Mouse (Mus musculus): ENCODE data around the gene Eps15l1. TPM values are rescaled to one million over a fixed set of nuclear protein-coding genes. Genes with fewer than 3 reads are reported as not detected.

Eps15l1 gene
- total and polyA plus RNA-seq, 3 experiments = 19.1 to 40.8 TPM; not detected in 1

GRCm38 (mm10) chr8:72321635-72322441 lies 99.4 kb downstream of the Eps15l1 start:
- H3K36me3 ChIP-seq (ENCODE audit: control insufficient read depth in 1 of 2, insufficient read depth in 2 of 2, low read length in 2 of 2) = no peaks in the 10 kb centered on the region
- no peak overlapping the region for H3K4me3 ChIP-seq (ENCODE audit: control insufficient read depth in 1 of 2, insufficient read depth in 1 of 2, low read depth in 2 of 2, low read length in 2 of 2)
- no peak overlapping the region for H3K9ac ChIP-seq (ENCODE audit: control insufficient read depth, low read depth, low read length, poor library complexity, severe bottlenecking)
- peaks cover 0 to 14% of the 10 kb centered on the region in 2 experiments; a peak in 2 of 4 replicates for H3K4me1 ChIP-seq (ENCODE audit: control insufficient read depth in 1 of 2, insufficient read depth in 2 of 2, low read length in 2 of 2)
- no peaks in the 10 kb centered on the region for H3K9me3 ChIP-seq (replicated peaks; ENCODE audit: insufficient read depth, low read length)
- TF ChIP-seq ELF1 (IDR thresholded peaks at IDR 0.05; ENCODE audit: low read depth, low read length) (no peak), POLR2AphosphoS2 (IDR thresholded peaks at IDR 0.05; ENCODE audit: low read length) (no peak), USF2 (IDR thresholded peaks at IDR 0.05; ENCODE audit: borderline replicate concordance in 1 of 2, insufficient read depth in 1 of 2, low read depth in 1 of 2, low read length in 2 of 2) (no peak), ZC3H11A (IDR thresholded peaks at IDR 0.05; ENCODE audit: low read depth, low read length) (no peak), E2F4 (IDR thresholded peaks at IDR 0.05; ENCODE audit: borderline replicate concordance, low read depth, low read length) (no peak), USF1 (IDR thresholded peaks at IDR 0.05; ENCODE audit: low read depth, low read length) (no peak), TAL1 (IDR thresholded peaks at IDR 0.05; ENCODE audit: low read length) (no peak), MXI1 (IDR thresholded peaks at IDR 0.05; ENCODE audit: low read depth, low read length) (no peak), MYC (IDR thresholded peaks at IDR 0.05; ENCODE audit: low read depth, low read length) (no peak), RAD21 (IDR thresholded peaks at IDR 0.05; ENCODE audit: low read depth, low read length) (no peak), ZKSCAN1 (IDR thresholded peaks at IDR 0.05; ENCODE audit: low read depth, low read length) (no peak), GABPA (IDR thresholded peaks at IDR 0.05; ENCODE audit: low read depth, low read length) (no peak), MAFK (IDR thresholded peaks at IDR 0.05; ENCODE audit: borderline replicate concordance, low read depth, low read length) (no peak)
- no peak for DNase-seq (ENCODE audit: low read depth, low spot score)
- H3K79me2 ChIP-seq (ENCODE audit: control insufficient read depth, insufficient read depth, low read length, poor library complexity) = no peaks in the 10 kb centered on the region
- no peaks in the 10 kb centered on the region for H3K27me3 ChIP-seq (ENCODE audit: control insufficient read depth in 1 of 2, insufficient read depth in 2 of 2, low read length in 2 of 2)
- H3K27ac ChIP-seq (ENCODE audit: control insufficient read depth, low read depth, low read length) = no peak overlapping the region

GRCm38 (mm10) chr8:72320803-72321583 lies 100.3 kb downstream of the Eps15l1 start:
- H3K27ac ChIP-seq (ENCODE audit: control insufficient read depth, low read depth, low read length) = no peak overlapping the region
- H3K9me3 ChIP-seq (replicated peaks; ENCODE audit: insufficient read depth, low read length) = no peaks in the 10 kb centered on the region
- H3K4me3 ChIP-seq (ENCODE audit: control insufficient read depth in 1 of 2, insufficient read depth in 1 of 2, low read depth in 2 of 2, low read length in 2 of 2) = no peak overlapping the region
- no peak for TF ChIP-seq UBTF (IDR thresholded peaks at IDR 0.05; ENCODE audit: borderline replicate concordance, insufficient read depth, low read depth, low read length)
- TF ChIP-seq CTCF (IDR thresholded peaks at IDR 0.05 in 2 of 3, conservative IDR thresholded peaks at IDR 0.05 in 1 of 3; ENCODE audit: control insufficient read depth in 1 of 3, insufficient read depth in 1 of 3, low read depth in 2 of 3, low read length in 3 of 3, poor library complexity in 1 of 3, severe bottlenecking in 1 of 3) = no peak
- no peak for TF ChIP-seq MEF2A (IDR thresholded peaks at IDR 0.05; ENCODE audit: extremely low read depth, insufficient replicate concordance, low read depth, low read length, poor library complexity, severe bottlenecking)
- no peak for TF ChIP-seq MAFK (IDR thresholded peaks at IDR 0.05; ENCODE audit: borderline replicate concordance, low read depth, low read length)
- TF ChIP-seq ZC3H11A (IDR thresholded peaks at IDR 0.05; ENCODE audit: low read depth, low read length) = no peak
- no peak for TF ChIP-seq GABPA (IDR thresholded peaks at IDR 0.05; ENCODE audit: low read depth, low read length)
- TF ChIP-seq NRF1 (IDR thresholded peaks at IDR 0.05; ENCODE audit: insufficient read depth, low read depth, low read length, poor library complexity, severe bottlenecking) = no peak
- no peaks in the 10 kb centered on the region for H3K36me3 ChIP-seq (ENCODE audit: control insufficient read depth in 1 of 2, insufficient read depth in 2 of 2, low read length in 2 of 2)
- no peak overlapping the region for H3K9ac ChIP-seq (ENCODE audit: control insufficient read depth, low read depth, low read length, poor library complexity, severe bottlenecking)
- DNase-seq (ENCODE audit: low read depth, low spot score) = no peak
- H3K4me1 ChIP-seq (ENCODE audit: control insufficient read depth in 1 of 2, insufficient read depth in 2 of 2, low read length in 2 of 2) = peaks cover 0 to 16% of the 10 kb centered on the region in 2 experiments; a peak in 2 of 4 replicates
- H3K79me2 ChIP-seq (ENCODE audit: control insufficient read depth, insufficient read depth, low read length, poor library complexity) = no peaks in the 10 kb centered on the region
- H3K27me3 ChIP-seq (ENCODE audit: control insufficient read depth in 1 of 2, insufficient read depth in 2 of 2, low read length in 2 of 2) = no peaks in the 10 kb centered on the region
